Mouse (Mus musculus) forebrain, embryonic 15.5 days (tissue): ENCODE measurements at regions not wholly inside any gene's neighbourhood (a gene's known extent, or its start where the extent isn't known, plus 50 kb on each side); places are given as distances from the start of the nearest gene placed in this dataset.

Experiments used
- ATAC-seq: fragments of 200-750 bp; cut with Nextera tagmentation; replicated peaks from 2 replicates; pipeline ENCODE4 v1.8.0; 2017; ENCODE audit warnings: mild to moderate bottlenecking, moderate TSS enrichment, moderate library complexity
- H3K27ac ChIP-seq: fragments of 300-500 bp; sonication (generic); replicated peaks from 2 replicates; pipeline ENCODE4 v1.5.1; 2015; ENCODE audit warnings: mild to moderate bottlenecking, inconsistent platforms
- H3K27me3 ChIP-seq: fragments of 300-500 bp; sonication (generic); 2 replicates; pipeline ENCODE4 v1.6.1; 2015; ENCODE audit warnings: inconsistent platforms
- H3K36me3 ChIP-seq: fragments of 300-500 bp; sonication (generic); 2 replicates; pipeline ENCODE4 v1.6.1; 2015; ENCODE audit warnings: mild to moderate bottlenecking, inconsistent platforms
- H3K4me1 ChIP-seq: fragments of 300-500 bp; sonication (generic); 2 replicates; pipeline ENCODE4 v1.6.1; 2015; ENCODE audit warnings: inconsistent platforms
- H3K4me2 ChIP-seq: fragments of 300-500 bp; sonication (generic); replicated peaks from 2 replicates; pipeline ENCODE4 v1.6.1; 2015; ENCODE audit warnings: mild to moderate bottlenecking, inconsistent platforms
- H3K4me3 ChIP-seq: fragments of 300-500 bp; sonication (generic); 2 replicates; pipeline ENCODE4 v1.5.1; 2015; ENCODE audit warnings: mild to moderate bottlenecking, inconsistent platforms
- H3K9ac ChIP-seq: fragments of 300-500 bp; sonication (generic); replicated peaks from 2 replicates; pipeline ENCODE4 v1.6.1; 2015; ENCODE audit warnings: mild to moderate bottlenecking, inconsistent platforms
- H3K9me3 ChIP-seq: fragments of 300-500 bp; sonication (generic); 2 replicates; pipeline ENCODE4 v1.6.1; 2016; ENCODE audit warnings: inconsistent platforms
- WGBS: fragments of 180-500 bp; shearing (Covaris S2); methylation state at CpG from one replicate; pipeline ENCODE4 v1.1.7; 2015; ENCODE audit warnings: mixed read lengths; 5-methylcytosine and 5-hydroxymethylcytosine counted together

- ATAC-seq, result no peak
- no peaks in the 10 kb centered on the region for H3K27me3 ChIP-seq
- H3K4me1 ChIP-seq, result 0 out of 2 replicates have a peak, but pooled peaks cover 2% of the 10 kb centered on the region
- H3K9ac ChIP-seq, result no peak overlapping the region
- H3K4me2 ChIP-seq, result no peak overlapping the region
- WGBS, result 92% methylated on average over 4 of the region's 4 CpGs
- no peaks in the 10 kb centered on the region for H3K9me3 ChIP-seq
- no peaks in the 10 kb centered on the region for H3K36me3 ChIP-seq
- H3K27ac ChIP-seq, result no peak overlapping the region
- H3K4me3 ChIP-seq, result no peak overlapping the region
Measured at GRCm38 (mm10) chr4:98228193-98228592, 154.9 kb downstream of the Tm2d1 start.

- Histone ChIP-seq H3K4me2 (no peak overlapping the region), H3K9ac (no peak overlapping the region), H3K4me1 (0 out of 2 replicates have a peak, but pooled peaks cover 2% of the 10 kb centered on the region), H3K36me3 (no peaks in the 10 kb centered on the region), H3K27ac (no peak overlapping the region), H3K4me3 (no peak overlapping the region), H3K9me3 (no peaks in the 10 kb centered on the region), H3K27me3 (no peaks in the 10 kb centered on the region)
- 60% methylated on average over 7 of the region's 7 CpGs for WGBS
- no peak for ATAC-seq
Measured at GRCm38 (mm10) chr4:98224366-98224765, 158.7 kb downstream of the Tm2d1 start.

- Histone ChIP-seq H3K27ac (no peak overlapping the region), H3K27me3 (no peaks in the 10 kb centered on the region), H3K36me3 (no peaks in the 10 kb centered on the region), H3K4me3 (no peak overlapping the region), H3K4me2 (no peak overlapping the region), H3K9me3 (no peaks in the 10 kb centered on the region), H3K4me1 (0 out of 2 replicates have a peak, but pooled peaks cover 2% of the 10 kb centered on the region), H3K9ac (no peak overlapping the region)
- 30% methylated on average over 8 of the region's 8 CpGs for WGBS
- no peak for ATAC-seq
Measured at GRCm38 (mm10) chr4:98223429-98223828, 159.7 kb downstream of the Tm2d1 start.

GRCm38 (mm10) chr4:98221566-98221965 lies 161.5 kb downstream of the Tm2d1 start:
- 80% methylated on average over 4 of the region's 4 CpGs for WGBS
- H3K9me3 ChIP-seq, result no peaks in the 10 kb centered on the region
- H3K27ac ChIP-seq, result no peak overlapping the region
- no peak overlapping the region for H3K4me2 ChIP-seq
- no peak overlapping the region for H3K9ac ChIP-seq
- H3K36me3 ChIP-seq, result no peaks in the 10 kb centered on the region
- no peak for ATAC-seq
- H3K27me3 ChIP-seq, result no peaks in the 10 kb centered on the region
- no peak overlapping the region for H3K4me3 ChIP-seq
- H3K4me1 ChIP-seq, result 0 out of 2 replicates have a peak, but pooled peaks cover 2% of the 10 kb centered on the region

GRCm38 (mm10) chr4:98215218-98215617 lies 167.9 kb downstream of the Tm2d1 start:
- Histone ChIP-seq H3K4me1 (no peaks in the 10 kb centered on the region), H3K4me2 (no peak overlapping the region), H3K9me3 (no peaks in the 10 kb centered on the region), H3K27ac (no peak overlapping the region), H3K27me3 (no peaks in the 10 kb centered on the region), H3K4me3 (no peak overlapping the region), H3K36me3 (no peaks in the 10 kb centered on the region), H3K9ac (no peak overlapping the region)
- WGBS, result 80% methylated on average over 5 of the region's 5 CpGs
- ATAC-seq, result no peak

- Histone ChIP-seq H3K9ac (no peak overlapping the region), H3K27me3 (no peaks in the 10 kb centered on the region), H3K4me2 (no peak overlapping the region), H3K4me3 (no peak overlapping the region), H3K9me3 (no peaks in the 10 kb centered on the region), H3K4me1 (no peaks in the 10 kb centered on the region), H3K27ac (no peak overlapping the region), H3K36me3 (no peaks in the 10 kb centered on the region)
- 89% methylated on average over 8 of the region's 8 CpGs for WGBS
- ATAC-seq, result no peak
Measured at GRCm38 (mm10) chr4:98207446-98207845, 175.7 kb downstream of the Tm2d1 start.

GRCm38 (mm10) chr4:98206245-98206970 lies 176.7 kb downstream of the Tm2d1 start:
- WGBS, result 53% methylated on average over 6 of the region's 6 CpGs
- no peak overlapping the region for H3K4me3 ChIP-seq
- no peak for ATAC-seq
- no peaks in the 10 kb centered on the region for H3K36me3 ChIP-seq
- no peak overlapping the region for H3K9ac ChIP-seq
- H3K9me3 ChIP-seq, result no peaks in the 10 kb centered on the region
- no peak overlapping the region for H3K27ac ChIP-seq
- no peaks in the 10 kb centered on the region for H3K27me3 ChIP-seq
- no peaks in the 10 kb centered on the region for H3K4me1 ChIP-seq
- no peak overlapping the region for H3K4me2 ChIP-seq

- no peak overlapping the region for H3K4me2 ChIP-seq
- no peak overlapping the region for H3K9ac ChIP-seq
- 83% methylated on average over 3 of the region's 3 CpGs for WGBS
- H3K4me1 ChIP-seq, result no peaks in the 10 kb centered on the region
- H3K4me3 ChIP-seq, result no peak overlapping the region
- no peaks in the 10 kb centered on the region for H3K9me3 ChIP-seq
- H3K27me3 ChIP-seq, result no peaks in the 10 kb centered on the region
- ATAC-seq, result no peak
- no peak overlapping the region for H3K27ac ChIP-seq
- H3K36me3 ChIP-seq, result no peaks in the 10 kb centered on the region
Measured at GRCm38 (mm10) chr4:98203129-98203528, 180.0 kb downstream of the Tm2d1 start.

GRCm38 (mm10) chr4:98202232-98202631 lies 180.9 kb downstream of the Tm2d1 start:
- Histone ChIP-seq H3K4me3 (no peak overlapping the region), H3K27me3 (no peaks in the 10 kb centered on the region), H3K36me3 (no peaks in the 10 kb centered on the region), H3K9ac (no peak overlapping the region), H3K4me1 (no peaks in the 10 kb centered on the region), H3K27ac (no peak overlapping the region), H3K4me2 (no peak overlapping the region), H3K9me3 (no peaks in the 10 kb centered on the region)
- no peak for ATAC-seq
- WGBS, result 96% methylated on average over 2 of the region's 2 CpGs

- Histone ChIP-seq H3K4me2 (no peak overlapping the region), H3K36me3 (no peaks in the 10 kb centered on the region), H3K9ac (no peak overlapping the region), H3K27ac (no peak overlapping the region), H3K4me3 (no peak overlapping the region), H3K4me1 (no peaks in the 10 kb centered on the region), H3K27me3 (no peaks in the 10 kb centered on the region), H3K9me3 (no peaks in the 10 kb centered on the region)
- no peak for ATAC-seq
- WGBS, result 87% methylated on average over 3 of the region's 3 CpGs
Measured at GRCm38 (mm10) chr4:98201102-98201501, 182.0 kb downstream of the Tm2d1 start.

GRCm38 (mm10) chr4:98200701-98201100 lies 182.4 kb downstream of the Tm2d1 start:
- ATAC-seq, result no peak
- Histone ChIP-seq H3K4me2 (no peak overlapping the region), H3K27me3 (no peaks in the 10 kb centered on the region), H3K9ac (no peak overlapping the region), H3K4me3 (no peak overlapping the region), H3K27ac (no peak overlapping the region), H3K4me1 (no peaks in the 10 kb centered on the region), H3K36me3 (no peaks in the 10 kb centered on the region), H3K9me3 (no peaks in the 10 kb centered on the region)
- WGBS, result 79% methylated on average over 1 of the region's 1 CpGs

- Histone ChIP-seq H3K4me2 (no peak overlapping the region), H3K4me1 (no peaks in the 10 kb centered on the region), H3K9ac (no peak overlapping the region), H3K27me3 (no peaks in the 10 kb centered on the region), H3K4me3 (no peak overlapping the region), H3K27ac (no peak overlapping the region), H3K36me3 (no peaks in the 10 kb centered on the region), H3K9me3 (no peaks in the 10 kb centered on the region)
- WGBS, result 92% methylated on average over 3 of the region's 3 CpGs
- ATAC-seq, result no peak
Measured at GRCm38 (mm10) chr4:98190318-98190717, 192.8 kb downstream of the Tm2d1 start.

- H3K4me1 ChIP-seq, result no peaks in the 10 kb centered on the region
- no peak overlapping the region for H3K27ac ChIP-seq
- no peak for ATAC-seq
- 83% methylated on average over 1 of the region's 1 CpGs for WGBS
- no peaks in the 10 kb centered on the region for H3K9me3 ChIP-seq
- no peaks in the 10 kb centered on the region for H3K36me3 ChIP-seq
- H3K4me3 ChIP-seq, result no peak overlapping the region
- H3K4me2 ChIP-seq, result no peak overlapping the region
- H3K9ac ChIP-seq, result no peak overlapping the region
- no peaks in the 10 kb centered on the region for H3K27me3 ChIP-seq
Measured at GRCm38 (mm10) chr4:98189894-98190293, 193.2 kb downstream of the Tm2d1 start.
